Mouse (Mus musculus) heart, embryonic 16.5 days (tissue): Measurements from ENCODE around the gene Spout1. TPM values are rescaled to one million over a fixed set of nuclear protein-coding genes. Genes with fewer than 3 reads are reported as not detected.
"Not testable (repeated sequence)": the region's sequence is repeated elsewhere in the genome, so short reads cannot be mapped to it uniquely, and the experiment has no call there.

Experiments used
- ATAC-seq: fragments of 200-750 bp; cut with Nextera tagmentation; replicated peaks from 2 replicates; pipeline ENCODE4 v1.8.0; 2017; ENCODE audit warnings: moderate number of reproducible peaks; ENCODE audit not compliant: insufficient read depth, low FRiP score; ENCODE audit errors: extremely low read depth
- H3K27ac ChIP-seq: fragments of 300-500 bp; sonication (generic); 2 replicates; pipeline ENCODE4 v1.5.1; 2014; ENCODE audit warnings: mild to moderate bottlenecking, low read length, control low read depth, moderate library complexity
- H3K27me3 ChIP-seq: fragments of 300-500 bp; sonication (generic); 2 replicates; pipeline ENCODE4 v1.6.1; 2014; ENCODE audit warnings: low read length, mixed read lengths; ENCODE audit not compliant: control insufficient read depth, insufficient read depth
- H3K36me3 ChIP-seq: fragments of 300-500 bp; sonication (generic); 2 replicates; pipeline ENCODE4 v1.6.1; 2014; ENCODE audit not compliant: control insufficient read depth, insufficient read depth
- H3K4me1 ChIP-seq: fragments of 300-500 bp; sonication (generic); 2 replicates; pipeline ENCODE4 v1.6.1; 2014; ENCODE audit warnings: low read length, mixed read lengths; ENCODE audit not compliant: control insufficient read depth, insufficient read depth
- H3K4me2 ChIP-seq: fragments of 300-500 bp; sonication (generic); 2 replicates; pipeline ENCODE4 v1.6.1; 2014; ENCODE audit warnings: low read depth, mild to moderate bottlenecking, control low read depth, low read length
- H3K4me3 ChIP-seq: fragments of 300-500 bp; sonication (generic); 2 replicates; pipeline ENCODE4 v1.5.1; 2014; ENCODE audit warnings: mild to moderate bottlenecking, control low read depth, low read length
- H3K9ac ChIP-seq: fragments of 300-500 bp; sonication (generic); 2 replicates; pipeline ENCODE4 v1.6.1; 2014; ENCODE audit warnings: low read length, control low read depth
- H3K9me3 ChIP-seq: fragments of 300-500 bp; sonication (generic); replicated peaks from 2 replicates; pipeline ENCODE4 v1.6.1; 2016; ENCODE audit warnings: low read length; ENCODE audit not compliant: control insufficient read depth
- WGBS: fragments of 180-500 bp; shearing (Covaris S2); extraction: QIAGEN DNeasy Blood & Tissue Kit; methylation state at CpG from one replicate; pipeline ENCODE4 v1.1.7; 2014; 5-methylcytosine and 5-hydroxymethylcytosine counted together
- polyA plus RNA-seq: library from polyadenylated mRNA; unstranded; fragments of >200 nt; fragmentation: Nextera tagmentation; extraction: Ambion mirVana; gene quantifications from 2 replicates; pipeline ENCODE4 v1.2.1, GENCODE M21; 2015

The Spout1 gene
- polyA plus RNA-seq, 1 experiment from 2014 or later, result 31.5 TPM

DNA sequence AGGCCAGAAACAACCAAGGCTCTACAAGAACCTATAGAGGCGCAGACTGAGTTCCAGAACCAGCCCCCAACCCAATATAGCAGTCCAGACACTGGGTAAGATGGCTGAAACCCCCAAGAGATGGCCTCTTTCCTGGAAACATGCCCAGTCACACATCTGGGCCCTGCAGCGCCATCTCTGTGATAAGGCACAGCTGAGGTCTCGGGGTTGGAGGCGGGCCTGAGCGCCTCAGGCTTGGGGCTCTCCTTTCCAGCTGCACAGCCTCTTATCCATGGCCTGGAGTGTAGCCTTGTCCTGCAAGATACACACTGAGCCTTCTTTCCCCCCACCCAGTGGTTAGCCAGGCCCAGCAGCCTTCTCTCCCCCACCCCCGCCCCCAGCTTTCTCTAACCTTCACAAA lies 7.0 kb upstream of the Spout1 start:
- H3K4me1 ChIP-seq, result no peaks in the 10 kb centered on the region
- H3K9ac ChIP-seq, result no peak overlapping the region
- peaks cover 5% of the 10 kb centered on the region for H3K9me3 ChIP-seq
- H3K27me3 ChIP-seq, result no peaks in the 10 kb centered on the region
- ATAC-seq, result no peak
- H3K36me3 ChIP-seq, result peaks cover 8% of the 10 kb centered on the region
- WGBS, result 83% methylated on average over 6 of the region's 6 CpGs
- no peak overlapping the region for H3K4me3 ChIP-seq
- H3K4me2 ChIP-seq, result no peak overlapping the region
- H3K27ac ChIP-seq, result no peak overlapping the region

DNA sequence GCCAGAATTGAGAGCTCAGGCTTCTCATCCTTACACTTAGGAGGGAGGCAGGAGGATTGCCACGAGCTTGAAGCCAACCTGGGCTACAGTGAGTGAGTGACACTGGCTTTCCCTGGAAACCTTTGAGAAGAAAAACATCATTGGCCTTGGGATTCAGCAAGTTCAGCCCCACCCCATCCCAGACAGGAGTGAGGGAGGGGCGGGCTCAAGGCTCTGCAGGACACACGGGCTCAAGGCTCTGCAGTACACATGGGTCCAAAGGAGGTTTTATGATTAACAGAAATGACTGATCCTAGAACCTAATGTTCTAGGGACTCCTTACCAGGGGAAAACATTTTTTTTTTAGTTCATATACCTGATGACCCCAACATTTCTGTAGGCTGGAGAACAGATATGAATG lies 5.5 kb upstream of the Spout1 start:
- Histone ChIP-seq H3K4me2 (no peak overlapping the region), H3K9me3 (peaks cover 5% of the 10 kb centered on the region), H3K4me1 (no peaks in the 10 kb centered on the region), H3K36me3 (peaks cover 8% of the 10 kb centered on the region), H3K9ac (no peak overlapping the region), H3K27ac (no peak overlapping the region), H3K4me3 (no peak overlapping the region), H3K27me3 (no peaks in the 10 kb centered on the region)
- no peak for ATAC-seq
- WGBS, result 66% methylated on average over 3 of the region's 3 CpGs

DNA sequence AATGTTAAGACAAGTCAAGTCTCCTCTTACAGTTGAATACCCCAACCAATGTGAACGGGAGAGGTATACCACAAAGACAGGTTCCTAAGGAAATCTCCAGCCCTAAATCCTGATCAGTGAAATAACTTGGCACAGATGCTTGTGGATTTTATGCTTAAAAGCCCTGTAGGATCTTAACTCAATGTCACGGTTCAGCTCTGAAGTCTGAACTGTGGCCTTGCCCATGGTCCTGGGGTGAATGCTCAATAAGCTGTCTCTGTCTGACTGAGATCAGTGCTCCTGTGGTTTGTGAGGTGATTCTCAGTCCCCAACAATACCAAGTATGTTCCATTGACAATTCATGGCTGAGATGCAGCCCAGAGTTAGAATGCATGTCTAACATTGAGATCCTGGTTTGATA lies 4.2 kb upstream of the Spout1 start:
- H3K4me1 ChIP-seq, result peaks cover 8% of the 10 kb centered on the region
- WGBS, result 85% methylated on average over 2 of the region's 2 CpGs
- no peak overlapping the region for H3K4me2 ChIP-seq
- H3K36me3 ChIP-seq, result peaks cover 8% of the 10 kb centered on the region
- H3K27me3 ChIP-seq, result no peaks in the 10 kb centered on the region
- no peak for ATAC-seq
- H3K9me3 ChIP-seq, result peaks cover 5% of the 10 kb centered on the region
- no peak overlapping the region for H3K4me3 ChIP-seq
- no peak overlapping the region for H3K9ac ChIP-seq
- no peak overlapping the region for H3K27ac ChIP-seq

DNA sequence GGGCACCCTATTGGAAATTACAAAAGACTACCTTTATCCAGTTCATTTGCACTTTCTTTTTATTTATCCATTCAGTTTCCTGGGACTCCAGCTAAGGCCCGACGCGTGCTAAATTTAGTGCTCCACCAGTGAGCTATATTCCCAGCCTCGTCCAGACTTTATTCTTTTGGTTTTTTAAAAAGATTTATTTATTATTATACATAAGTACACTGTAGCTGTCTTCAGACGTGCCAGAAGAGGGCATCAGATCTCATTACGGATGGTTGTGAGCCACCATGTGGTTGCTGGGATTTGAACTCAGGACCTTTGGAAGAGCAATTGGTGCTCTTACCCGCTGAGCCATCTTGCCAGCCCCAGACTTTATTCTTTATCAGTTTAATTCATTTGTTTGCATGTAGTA lies 452 bp upstream of the Spout1 start:
- H3K9ac ChIP-seq, H3K27ac ChIP-seq, H3K9me3 ChIP-seq, H3K27me3 ChIP-seq: not testable (repeated sequence)
- H3K4me2 ChIP-seq, result peak overlapping the region; percentile 94
- H3K36me3 ChIP-seq, result peaks cover 22% of the 10 kb centered on the region
- peaks cover 12% of the 10 kb centered on the region for H3K4me1 ChIP-seq
- peak; percentile 5; the same call in 1 of the 2 replicates for ATAC-seq
- peak overlapping the region; percentile 85 for H3K4me3 ChIP-seq
- 45% methylated on average over 7 of the region's 7 CpGs for WGBS

DNA sequence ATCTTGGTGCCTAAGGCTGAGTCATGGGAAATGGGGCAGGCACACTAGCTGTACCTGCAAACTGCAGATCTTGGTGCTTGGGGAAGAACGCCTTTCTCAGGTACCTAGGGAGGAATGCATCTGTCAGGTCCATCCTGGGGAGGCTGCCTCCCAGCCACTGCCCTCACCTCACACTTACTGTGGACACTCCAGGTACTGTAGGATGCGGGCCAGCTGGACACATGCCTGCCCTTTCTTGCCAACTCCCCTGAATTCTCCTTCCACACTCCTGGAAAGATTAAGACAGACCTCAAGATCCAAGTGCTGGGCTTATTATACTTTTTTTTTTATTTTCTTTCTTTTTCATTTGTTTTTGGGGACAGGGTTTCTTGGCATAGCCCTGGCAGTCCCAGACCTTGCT lies 1.7 kb downstream of the Spout1 start:
- Histone ChIP-seq H3K27ac (no peak overlapping the region), H3K9me3 (peaks cover 3% of the 10 kb centered on the region), H3K9ac (no peak overlapping the region), H3K27me3 (no peaks in the 10 kb centered on the region), H3K36me3 (peaks cover 28% of the 10 kb centered on the region), H3K4me1 (peaks cover 15% of the 10 kb centered on the region), H3K4me3 (no peak overlapping the region), H3K4me2 (no peak overlapping the region)
- no peak for ATAC-seq
- WGBS, result 94% methylated on average over 2 of the region's 2 CpGs

DNA sequence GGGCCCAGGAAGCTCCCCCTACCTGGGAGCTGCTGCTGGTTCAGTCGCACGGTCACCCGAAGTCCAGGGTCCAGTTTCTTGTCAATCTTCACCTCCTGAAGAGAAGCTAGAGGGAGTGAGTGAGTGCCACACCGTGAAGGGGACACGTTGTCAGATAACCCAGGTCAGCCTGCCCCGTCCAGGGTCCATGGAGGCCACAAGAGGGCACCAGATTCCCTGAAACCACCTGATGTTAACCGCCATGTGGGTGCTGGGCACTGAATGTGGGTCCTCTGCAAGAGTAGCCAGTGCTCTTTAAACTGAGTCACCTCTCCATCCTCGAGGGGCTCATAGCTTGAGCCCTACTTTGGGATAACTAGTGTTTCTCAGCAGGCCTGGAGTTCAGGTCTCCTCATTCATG lies 2.4 kb downstream of the Spout1 start:
- no peak for ATAC-seq
- H3K9me3 ChIP-seq, result peaks cover 3% of the 10 kb centered on the region
- H3K4me3 ChIP-seq, result no peak overlapping the region
- no peak overlapping the region for H3K9ac ChIP-seq
- peaks cover 18% of the 10 kb centered on the region for H3K4me1 ChIP-seq
- no peak overlapping the region for H3K4me2 ChIP-seq
- no peak overlapping the region for H3K27ac ChIP-seq
- 81% methylated on average over 8 of the region's 8 CpGs for WGBS
- H3K27me3 ChIP-seq, result no peaks in the 10 kb centered on the region
- peaks cover 28% of the 10 kb centered on the region for H3K36me3 ChIP-seq

DNA sequence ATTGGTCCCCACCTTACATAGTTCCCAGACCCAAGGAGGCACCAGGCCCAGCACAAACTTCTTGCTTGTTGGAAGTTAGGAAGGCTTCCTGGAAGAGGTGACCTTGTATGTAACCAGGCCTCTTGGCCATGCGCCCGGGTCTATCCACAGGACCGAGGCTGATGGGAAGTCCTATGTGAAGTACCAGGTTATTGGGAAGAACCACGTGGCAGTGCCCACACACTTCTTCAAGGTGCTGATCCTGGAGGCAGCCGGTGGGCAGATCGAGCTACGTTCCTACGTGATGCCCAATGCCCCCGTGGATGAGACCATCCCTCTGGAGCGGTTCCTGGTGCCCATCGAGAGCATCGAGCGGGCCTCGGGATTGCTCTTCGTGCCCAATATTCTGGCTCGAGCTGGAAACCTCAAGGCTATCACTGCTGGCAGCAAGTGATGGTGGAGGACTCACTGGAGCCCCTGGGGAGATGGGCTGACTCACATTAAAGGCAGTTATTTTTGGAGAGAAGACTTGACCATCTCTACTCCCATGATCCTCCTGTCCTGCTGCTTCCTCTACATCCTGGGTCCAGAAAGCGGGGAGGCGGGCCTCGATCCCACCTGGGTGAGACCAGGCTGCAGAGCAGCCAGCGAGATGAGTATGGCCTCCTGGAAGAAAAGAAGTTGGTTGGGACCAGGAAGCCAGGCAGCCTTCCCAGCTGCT lies 4.6 kb downstream of the Spout1 start:
- Histone ChIP-seq H3K27me3 (no peaks in the 10 kb centered on the region), H3K36me3 (peaks cover 28% of the 10 kb centered on the region), H3K27ac (no peak overlapping the region), H3K4me1 (peaks cover 18% of the 10 kb centered on the region), H3K4me3 (no peak overlapping the region), H3K9ac (no peak overlapping the region), H3K4me2 (no peak overlapping the region), H3K9me3 (peaks cover 3% of the 10 kb centered on the region)
- WGBS, result 91% methylated on average over 20 of the region's 20 CpGs
- ATAC-seq, result no peak

DNA sequence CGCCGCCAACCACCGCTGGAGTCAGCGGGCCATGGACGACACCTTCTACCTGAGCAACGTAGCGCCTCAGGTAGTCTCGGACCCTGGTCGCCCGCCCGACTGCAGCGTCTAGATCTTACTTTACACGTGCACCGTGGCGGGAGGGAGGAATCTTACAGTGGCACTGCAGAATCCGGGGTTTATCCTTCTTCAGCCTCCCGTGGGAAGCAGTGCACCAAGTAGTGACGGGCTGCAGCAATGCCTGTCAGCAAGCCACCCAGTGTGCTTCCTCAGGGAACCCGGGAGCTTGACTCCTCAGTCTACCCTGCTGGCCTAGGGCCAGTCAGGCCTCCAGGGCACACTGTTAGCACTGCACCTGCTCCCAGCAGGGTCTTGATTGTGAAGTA lies 6.3 kb downstream of the Spout1 start:
- Histone ChIP-seq H3K27ac (peak overlapping the region; percentile 86), H3K36me3 (peaks cover 28% of the 10 kb centered on the region), H3K9ac (peak overlapping the region; percentile 72), H3K4me3 (peak overlapping the region; percentile 56), H3K4me1 (peaks cover 6% of the 10 kb centered on the region), H3K9me3 (peaks cover 5% of the 10 kb centered on the region), H3K4me2 (peak overlapping the region; percentile 89), H3K27me3 (no peaks in the 10 kb centered on the region)
- ATAC-seq, result no peak; the same call in 1 of the 2 replicates
- WGBS, result under 1% methylated on average over 19 of the region's 19 CpGs

DNA sequence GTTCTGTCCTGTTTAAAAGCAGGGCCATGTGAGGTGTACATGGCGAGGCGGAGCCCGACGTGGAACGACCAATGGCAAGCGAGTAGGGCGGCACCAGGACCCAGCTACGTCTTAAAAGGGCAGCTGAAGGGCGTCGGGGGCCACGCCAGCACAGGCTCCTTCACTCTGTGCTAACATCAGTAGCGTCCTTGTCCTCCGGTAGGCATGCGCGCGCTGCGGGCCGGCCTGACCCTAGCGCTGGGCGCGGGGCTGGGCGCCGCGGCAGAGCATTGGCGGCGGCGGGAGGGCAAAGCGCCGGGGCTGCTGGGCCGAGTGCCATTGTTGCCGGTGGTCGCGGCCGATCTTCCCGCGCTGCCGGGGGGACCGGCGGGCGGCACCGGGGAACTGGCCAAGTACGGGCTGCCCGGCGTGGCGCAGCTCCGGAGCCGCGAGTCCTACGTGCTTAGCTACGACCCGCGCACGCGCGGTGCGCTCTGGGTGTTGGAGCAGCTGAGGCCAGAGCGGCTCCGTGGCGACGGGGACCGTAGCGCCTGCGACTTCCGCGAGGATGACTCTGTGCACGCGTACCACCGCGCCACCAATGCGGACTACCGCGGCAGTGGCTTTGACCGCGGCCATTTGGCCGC lies 6.8 kb downstream of the Spout1 start, which contains the start of gene Endog:
TSS of gene Endog (plus strand) at position 123 of the 626 bp plus-strand sequence.
- H3K27me3 ChIP-seq, result no peaks in the 10 kb centered on the region
- H3K9ac ChIP-seq, result peak within 1 kb of the TSS; percentile 72
- H3K4me2 ChIP-seq, result peak within 1 kb of the TSS; percentile 89
- peaks cover 10% of the 10 kb centered on the region for H3K9me3 ChIP-seq
- peaks cover 6% of the 10 kb centered on the region for H3K4me1 ChIP-seq
- peak within 1 kb of the TSS; percentile 56 for H3K4me3 ChIP-seq
- H3K36me3 ChIP-seq, result peaks cover 27% of the 10 kb centered on the region
- WGBS, result under 1% methylated on average over 75 of the region's 75 CpGs
- ATAC-seq, result peak; percentile 96
- H3K27ac ChIP-seq, result peak within 1 kb of the TSS; percentile 86
